Mouse (Mus musculus): ENCODE measurements around the gene Ube4a.

- TF ChIP-seq CTCF (IDR thresholded peaks at IDR 0.05; ENCODE audit: insufficient read depth, low read length): no peak
- no peak for TF ChIP-seq POLR2A (IDR thresholded peaks at IDR 0.05; ENCODE audit: borderline replicate concordance, extremely low read depth, low read depth, low read length)
Measured at GRCm38 (mm10) chr9:44882436-44882980, 82.9 kb downstream of the Ube4a start.

All from lung, adult 2 months (tissue).